Mouse (Mus musculus): ENCODE measurements around the gene Alpk3.
A peak's percentile ranks its signal among the peaks of the same experiment; 100 is the strongest.
"Not testable (repeated sequence)": the region's sequence is repeated elsewhere in the genome, so short reads cannot be mapped to it uniquely, and the experiment has no call there.

The Alpk3 gene

DNA sequence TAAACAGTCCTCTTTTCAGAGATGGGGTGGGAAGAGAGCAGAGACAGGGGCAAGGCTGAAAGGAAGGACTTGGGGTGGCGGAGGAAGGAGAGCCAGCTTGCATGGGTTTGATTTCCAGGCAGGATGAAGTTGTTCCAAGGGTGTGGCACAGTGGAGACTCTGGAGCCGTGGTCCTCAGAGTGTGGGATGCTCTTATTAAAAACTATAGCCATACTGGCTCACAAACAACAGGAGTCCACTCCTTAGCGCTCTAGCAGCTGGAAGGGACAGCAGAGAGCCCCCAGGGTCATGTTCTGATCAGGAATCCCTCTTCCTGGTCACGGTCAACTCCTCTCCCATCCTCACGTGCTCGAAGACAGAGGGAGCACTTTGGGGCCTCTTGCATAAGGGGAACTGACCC, 76.0 kb downstream of the Alpk3 start:
- no peak for DNase-seq

GRCm38 (mm10) chr7:81133941-81134340, 76.5 kb downstream of the Alpk3 start:
- no peak for DNase-seq

- peak; percentile 63 for DNase-seq
These were observed 77.2 kb downstream of the Alpk3 start for GRCm38 (mm10) chr7:81134614-81135067.

- DNase-seq, result no peak
These were observed 79.9 kb downstream of the Alpk3 start for GRCm38 (mm10) chr7:81137292-81137691.

- DNase-seq, result no peak
These were observed 81.7 kb downstream of the Alpk3 start for GRCm38 (mm10) chr7:81139100-81139499.

GRCm38 (mm10) chr7:81139671-81140404, 82.4 kb downstream of the Alpk3 start:
- DNase-seq, result no peak

- DNase-seq, result no peak
These were observed 84.1 kb downstream of the Alpk3 start for GRCm38 (mm10) chr7:81141541-81141940.

DNA sequence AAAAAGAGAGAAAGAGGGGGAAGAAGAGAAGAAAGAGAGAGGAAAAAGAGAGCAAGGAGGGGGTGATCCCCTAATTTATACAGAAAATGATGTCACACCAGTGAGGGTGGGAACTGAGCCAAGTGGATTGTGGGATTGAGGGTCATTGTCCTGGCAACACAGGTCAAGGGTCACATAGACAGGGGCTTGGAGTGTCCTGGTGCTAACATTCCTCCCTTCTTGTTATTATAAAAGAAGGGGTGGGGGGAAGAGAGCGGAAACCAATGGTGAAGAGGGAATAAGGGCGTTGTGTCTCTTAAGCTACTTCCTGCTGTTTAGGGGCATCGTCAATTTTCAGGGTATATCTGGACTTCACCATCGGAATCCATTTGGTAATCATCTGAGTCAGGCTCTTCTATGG, 85.7 kb downstream of the Alpk3 start:
- DNase-seq, result not testable (repeated sequence)

DNA sequence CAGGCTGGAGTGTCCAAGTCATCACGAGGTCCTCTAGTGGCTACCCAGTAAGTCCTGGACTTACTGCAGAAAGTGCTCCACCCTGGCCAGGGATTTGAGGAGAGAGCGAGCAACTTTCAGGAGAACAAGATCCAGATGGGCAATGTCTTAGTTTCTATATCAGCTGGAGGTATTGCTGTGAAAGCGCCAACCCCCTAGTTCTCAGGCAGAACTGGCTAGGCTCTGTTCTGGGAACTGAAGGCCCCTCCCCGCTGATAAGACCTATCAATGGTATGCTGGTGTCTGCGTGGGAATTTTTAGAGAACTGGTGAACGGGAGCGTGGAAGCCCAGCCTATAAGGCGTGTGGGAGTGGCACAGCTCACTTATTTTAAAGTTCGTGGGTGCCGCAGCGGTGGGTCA, 92.4 kb downstream of the Alpk3 start:
- no peak for DNase-seq

DNA sequence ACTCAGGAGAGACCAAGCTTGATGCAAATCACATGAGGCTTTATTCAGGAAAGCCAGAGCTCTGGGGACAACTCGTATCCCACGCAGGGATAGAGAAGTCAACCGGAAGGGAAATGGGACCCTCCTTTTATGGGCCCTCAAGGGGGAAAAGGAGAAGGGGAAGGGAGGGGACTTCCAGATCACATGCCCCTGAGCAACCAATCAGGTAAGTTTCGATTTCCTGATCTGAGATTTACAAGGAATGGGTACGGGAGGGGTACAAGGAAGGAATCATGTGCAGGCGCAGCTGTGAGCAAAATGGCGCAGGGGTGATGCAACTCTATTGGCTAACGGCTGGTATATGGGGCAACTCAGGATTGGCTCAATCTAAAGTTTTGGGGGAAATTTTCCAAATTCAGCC, 93.8 kb downstream of the Alpk3 start:
- no peak for DNase-seq

DNA sequence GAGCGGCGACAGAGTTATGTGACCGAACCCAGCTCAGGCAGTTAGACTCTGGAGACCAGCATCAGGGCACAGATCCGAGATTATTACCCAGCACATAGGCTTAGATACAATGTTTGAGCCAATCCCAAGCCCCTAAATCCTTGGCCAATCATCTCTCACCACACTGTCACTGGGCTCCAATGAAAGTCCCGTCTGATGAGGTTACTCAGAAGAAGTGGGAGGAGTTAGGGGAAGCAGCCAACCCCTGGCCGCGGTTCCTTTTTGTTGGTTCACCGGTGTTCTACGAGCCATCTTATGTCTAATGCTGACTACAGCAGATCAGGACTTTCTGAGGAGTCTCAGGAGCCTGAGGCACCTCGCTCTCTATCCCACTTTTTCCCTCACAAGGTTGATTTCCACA, 94.9 kb downstream of the Alpk3 start:
- no peak for DNase-seq

DNA sequence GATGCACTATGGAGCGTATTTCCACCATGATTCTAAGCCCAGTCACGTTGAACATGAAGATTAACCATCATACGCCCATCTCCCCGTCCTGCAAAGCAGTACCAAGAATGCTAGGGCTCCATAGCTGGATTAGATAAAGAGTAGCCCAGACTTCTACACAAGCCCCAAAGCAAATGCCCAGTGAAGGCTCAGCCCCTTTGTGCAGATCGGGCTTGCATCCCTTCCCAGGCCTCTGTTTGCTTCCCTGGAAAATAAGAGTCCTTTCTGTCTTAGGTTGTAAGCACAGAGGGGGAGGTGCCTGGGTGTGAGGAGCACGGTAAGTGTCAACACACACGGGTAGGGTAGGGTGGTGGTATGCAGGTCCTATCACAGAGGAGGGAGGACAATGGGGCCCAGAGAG, 95.4 kb downstream of the Alpk3 start:
- DNase-seq, result no peak

- DNase-seq, result no peak
These were observed 95.9 kb downstream of the Alpk3 start for GRCm38 (mm10) chr7:81153327-81153726.

GRCm38 (mm10) chr7:81154244-81154643, 96.8 kb downstream of the Alpk3 start:
- not testable (repeated sequence) for DNase-seq

- DNase-seq, result peak; percentile 61
These were observed 97.6 kb downstream of the Alpk3 start for GRCm38 (mm10) chr7:81154960-81155359.
